Mouse (Mus musculus) 416B (cell line): ENCODE measurements around the gene Gm20806.
"Not testable (repeated sequence)": the region's sequence is repeated elsewhere in the genome, so short reads cannot be mapped to it uniquely, and the experiment has no call there.

Source experiments
- DNase-seq: peaks from one replicate; pipeline ENCODE4 v3.0.0; 2011; ENCODE audit warnings: low read depth

Gm20806 gene

GRCm38 (mm10) chrY:78837956-78838355 is at the start of gene Gm20806:
Gene Gm20806 (minus strand): TSS chrY:78838056.
- not testable (repeated sequence) for DNase-seq
